28 mouse cellular contexts compared by ENCODE assay signal in genomic region chr5:33684932-33685331, GRCm38 (mm10). TPM values are rescaled to one million over a fixed set of nuclear protein-coding genes. Genes with fewer than 3 reads are reported as not detected.
DNase-seq lines count a peak whose midpoint lies in the region; ATAC-seq and TF ChIP-seq lines count a peak whose summit lies in the region.
"Had no signal": no experiment of that assay in that cellular context is flagged by ENCODE, and none has a peak within 500 bp of the region (broad histone marks: within the 10 kb centered on the region; RNA-seq: fewer than 3 reads in every experiment).

No protein-coding gene starts in this region.

- H3K36me3 ChIP-seq in forebrain, embryonic 10.5 days (replicated peaks), result no peaks in the 10 kb centered on the region
- H3K36me3 ChIP-seq in forebrain, postnatal 0 days (ENCODE audit: insufficient read depth), result no peaks in the 10 kb centered on the region
- H3K36me3 ChIP-seq in midbrain, embryonic 13.5 days, result no peaks in the 10 kb centered on the region
- H3K36me3 ChIP-seq in midbrain, postnatal 0 days (ENCODE audit: insufficient read depth, low read length), result no peaks in the 10 kb centered on the region
- H3K36me3 ChIP-seq in embryonic facial prominence, embryonic 15.5 days, result no peaks in the 10 kb centered on the region
- H3K36me3 ChIP-seq: embryonic facial prominence, embryonic 12.5 days; forebrain, embryonic 12.5 days; forebrain, embryonic 15.5 days; G1E; heart, embryonic 10.5 days; heart, embryonic 13.5 days; hindbrain, embryonic 13.5 days had no signal

- no peak overlapping the region for H3K4me3 ChIP-seq in forebrain, embryonic 10.5 days
- H3K4me3 ChIP-seq in forebrain, postnatal 0 days (ENCODE audit: low read depth, low read length), result no peak overlapping the region
- H3K4me3 ChIP-seq in midbrain, embryonic 13.5 days (replicated peaks), result no peak overlapping the region
- no peak overlapping the region for H3K4me3 ChIP-seq in midbrain, postnatal 0 days (ENCODE audit: low read depth, low read length)
- no peak overlapping the region for H3K4me3 ChIP-seq in embryonic facial prominence, embryonic 15.5 days (replicated peaks)
- H3K4me3 ChIP-seq: embryonic facial prominence, embryonic 12.5 days; forebrain, embryonic 12.5 days; forebrain, embryonic 15.5 days; heart, adult 2 months; heart, embryonic 10.5 days; heart, embryonic 13.5 days; hindbrain, embryonic 13.5 days had no signal

- no peaks in the 10 kb centered on the region for H3K9me3 ChIP-seq in forebrain, embryonic 10.5 days
- no peaks in the 10 kb centered on the region for H3K9me3 ChIP-seq in forebrain, postnatal 0 days (ENCODE audit: low read length)
- no peaks in the 10 kb centered on the region for H3K9me3 ChIP-seq in midbrain, embryonic 13.5 days
- no peaks in the 10 kb centered on the region for H3K9me3 ChIP-seq in midbrain, postnatal 0 days (ENCODE audit: low read length)
- no peaks in the 10 kb centered on the region for H3K9me3 ChIP-seq in embryonic facial prominence, embryonic 15.5 days (replicated peaks)
- H3K9me3 ChIP-seq: embryonic facial prominence, embryonic 12.5 days; forebrain, embryonic 12.5 days; forebrain, embryonic 15.5 days; G1E; heart, embryonic 10.5 days; heart, embryonic 13.5 days; hindbrain, embryonic 13.5 days had no signal

- peaks cover 43% of the 10 kb centered on the region for H3K4me1 ChIP-seq in forebrain, embryonic 10.5 days
- H3K4me1 ChIP-seq in forebrain, postnatal 0 days (ENCODE audit: insufficient read depth), result peaks cover 8% of the 10 kb centered on the region
- peaks cover 27% of the 10 kb centered on the region for H3K4me1 ChIP-seq in midbrain, embryonic 13.5 days (replicated peaks)
- H3K4me1 ChIP-seq in midbrain, postnatal 0 days (ENCODE audit: insufficient read depth, low read length), result no peaks in the 10 kb centered on the region; the same call in 1 of the 2 replicates
- H3K4me1 ChIP-seq in embryonic facial prominence, embryonic 15.5 days, result peaks cover 37% of the 10 kb centered on the region

- ATAC-seq in forebrain, postnatal 0 days, result no peak
- ATAC-seq in midbrain, embryonic 13.5 days, result no peak
- ATAC-seq in midbrain, postnatal 0 days (ENCODE audit: low FRiP score), result no peak
- ATAC-seq in embryonic facial prominence, embryonic 15.5 days (ENCODE audit: insufficient number of reproducible peaks, low FRiP score, low TSS enrichment, low read depth), result no peak
- ATAC-seq: forebrain, embryonic 15.5 days; hindbrain, postnatal 0 days; inflammation-experienced regulatory T-cells, adult 6 months; intestine, embryonic 16.5 days had no signal

- H3K9ac ChIP-seq in forebrain, postnatal 0 days, result no peak overlapping the region
- peak overlapping the region; percentile 14; the same call in 1 of the 2 replicates for H3K9ac ChIP-seq in midbrain, embryonic 13.5 days (replicated peaks)
- no peak overlapping the region for H3K9ac ChIP-seq in midbrain, postnatal 0 days (replicated peaks; ENCODE audit: low read length, poor library complexity, severe bottlenecking)
- H3K9ac ChIP-seq in embryonic facial prominence, embryonic 15.5 days, result no peak overlapping the region
- H3K9ac ChIP-seq: embryonic facial prominence, embryonic 12.5 days; forebrain, embryonic 12.5 days; forebrain, embryonic 15.5 days; heart, embryonic 13.5 days; hindbrain, embryonic 13.5 days had no signal

- H3K27ac ChIP-seq in forebrain, embryonic 10.5 days, result peak overlapping the region; percentile 9; the same call in 1 of the 2 replicates
- H3K27ac ChIP-seq in forebrain, postnatal 0 days (ENCODE audit: low read depth, low read length), result no peak overlapping the region
- no peak overlapping the region for H3K27ac ChIP-seq in midbrain, embryonic 13.5 days
- H3K27ac ChIP-seq in midbrain, postnatal 0 days (ENCODE audit: low read depth, low read length), result no peak overlapping the region
- peak overlapping the region; percentile 58; the same call in 1 of the 2 replicates for H3K27ac ChIP-seq in embryonic facial prominence, embryonic 15.5 days (replicated peaks)
- H3K27ac ChIP-seq: embryonic facial prominence, embryonic 12.5 days; forebrain, embryonic 12.5 days; forebrain, embryonic 15.5 days; heart, adult 2 months; heart, embryonic 10.5 days; heart, embryonic 13.5 days; hindbrain, embryonic 13.5 days had no signal

- WGBS in forebrain, embryonic 10.5 days, result 94% methylated on average over 4 of the region's 4 CpGs
- WGBS in forebrain, postnatal 0 days, result 71% methylated on average over 4 of the region's 4 CpGs
- 89% methylated on average over 4 of the region's 4 CpGs for whole genome bisulfite sequencing in midbrain, embryonic 13.5 days
- WGBS in midbrain, postnatal 0 days, result 90% methylated on average over 4 of the region's 4 CpGs
- 54% methylated on average over 4 of the region's 4 CpGs for WGBS in embryonic facial prominence, embryonic 15.5 days

- no peak for DNase-seq in forebrain, embryonic 10.5 days (ENCODE audit: extremely low spot score, low spot score)
- no peak for DNase-seq in forebrain, postnatal 0 days
- no peak for DNase-seq in midbrain, postnatal 0 days (ENCODE audit: low spot score)
- no peak for DNase-seq in kidney, adult 9 months
- DNase-seq: adrenal gland, adult 8-10 months; adrenal gland, postnatal 25 days; B cell, adult 2 months; cerebellum, adult 18-20 months; cerebellum, adult 9-10 months; cerebellum, postnatal 14 days; gastrocnemius, postnatal 10 days; gastrocnemius, postnatal 36 days; heart, adult 2 months; heart, postnatal 14 days; kidney, adult 18-20 months had no signal

- H3K4me2 ChIP-seq in forebrain, postnatal 0 days (ENCODE audit: low read depth), result no peak overlapping the region
- H3K4me2 ChIP-seq in midbrain, embryonic 13.5 days (replicated peaks), result no peak overlapping the region
- no peak overlapping the region for H3K4me2 ChIP-seq in midbrain, postnatal 0 days (ENCODE audit: low read depth, low read length, poor library complexity, severe bottlenecking)
- H3K4me2 ChIP-seq in embryonic facial prominence, embryonic 15.5 days (replicated peaks), result no peak overlapping the region
- H3K4me2 ChIP-seq: embryonic facial prominence, embryonic 12.5 days; forebrain, embryonic 12.5 days; forebrain, embryonic 15.5 days; heart, embryonic 13.5 days; hindbrain, embryonic 13.5 days had no signal

- TF ChIP-seq CTCF in forebrain, postnatal 0 days (IDR thresholded peaks at IDR 0.05; ENCODE audit: low read depth), result no peak
- no peak for TF ChIP-seq CTCF in midbrain, postnatal 0 days (IDR thresholded peaks at IDR 0.05)

- peaks cover 64% of the 10 kb centered on the region for H3K27me3 ChIP-seq in forebrain, embryonic 10.5 days (ENCODE audit: poor library complexity, severe bottlenecking)
- no peaks in the 10 kb centered on the region for H3K27me3 ChIP-seq in forebrain, postnatal 0 days (ENCODE audit: insufficient read depth, low read length)
- peaks cover 49% of the 10 kb centered on the region for H3K27me3 ChIP-seq in midbrain, embryonic 13.5 days
- peaks cover 3% of the 10 kb centered on the region for H3K27me3 ChIP-seq in midbrain, postnatal 0 days (ENCODE audit: insufficient read depth, low read length)
- H3K27me3 ChIP-seq in embryonic facial prominence, embryonic 15.5 days, result no peaks in the 10 kb centered on the region
- H3K27me3 ChIP-seq: forebrain, embryonic 15.5 days; heart, embryonic 13.5 days had no signal

RNA-seq across cellular contexts. Expression of gene Tmem129, which starts 26.7 kb away (rescaled TPM):
- 38.0 and 39.5 TPM in 2 replicates for polyA plus RNA-seq in forebrain, embryonic 10.5 days (2016; fragmentation: Nextera tagmentation; extraction: Ambion mirVana)
- 20.6 and 23.9 TPM in 2 replicates for total RNA-seq in forebrain, postnatal 0 days (2014; rRNA removed)
- polyA plus RNA-seq in forebrain, postnatal 0 days (2015; fragmentation: Nextera tagmentation; extraction: Ambion mirVana), result 15.5 and 20.9 TPM in 2 replicates
- 31.8 and 33.2 TPM in 2 replicates for polyA plus RNA-seq in midbrain, embryonic 13.5 days (2015; fragmentation: Nextera tagmentation; extraction: Ambion mirVana)
- 26.0 and 29.5 TPM in 2 replicates for total RNA-seq in midbrain, postnatal 0 days (2014; rRNA removed)
- polyA plus RNA-seq in midbrain, postnatal 0 days (2015; fragmentation: Nextera tagmentation; extraction: Ambion mirVana), result 17.3 and 21.4 TPM in 2 replicates
- polyA plus RNA-seq in embryonic facial prominence, embryonic 15.5 days (2015; fragmentation: Nextera tagmentation; extraction: Ambion mirVana), result 44.2 and 45.1 TPM in 2 replicates

RNA-seq across cellular contexts. Expression of gene Tacc3, which starts 27.0 kb away (rescaled TPM):
- polyA plus RNA-seq in forebrain, embryonic 10.5 days (2016; fragmentation: Nextera tagmentation; extraction: Ambion mirVana), result 349 TPM in 2 replicates
- 12.0 and 20.1 TPM in 2 replicates for total RNA-seq in forebrain, postnatal 0 days (2014; rRNA removed)
- polyA plus RNA-seq in forebrain, postnatal 0 days (2015; fragmentation: Nextera tagmentation; extraction: Ambion mirVana), result 24.9 and 25.5 TPM in 2 replicates
- polyA plus RNA-seq in midbrain, embryonic 13.5 days (2015; fragmentation: Nextera tagmentation; extraction: Ambion mirVana), result 84.6 and 88.0 TPM in 2 replicates
- total RNA-seq in midbrain, postnatal 0 days (2014; rRNA removed), result 9.9 and 17.4 TPM in 2 replicates
- polyA plus RNA-seq in midbrain, postnatal 0 days (2015; fragmentation: Nextera tagmentation; extraction: Ambion mirVana), result 18.7 and 21.3 TPM in 2 replicates
- 141 and 146 TPM in 2 replicates for polyA plus RNA-seq in embryonic facial prominence, embryonic 15.5 days (2015; fragmentation: Nextera tagmentation; extraction: Ambion mirVana)

RNA-seq across cellular contexts. Expression of gene Slbp, which starts 32.6 kb away (rescaled TPM):
- polyA plus RNA-seq in forebrain, embryonic 10.5 days (2016; fragmentation: Nextera tagmentation; extraction: Ambion mirVana), result 335 and 357 TPM in 2 replicates
- 88.7 and 89.8 TPM in 2 replicates for total RNA-seq in forebrain, postnatal 0 days (2014; rRNA removed)
- polyA plus RNA-seq in forebrain, postnatal 0 days (2015; fragmentation: Nextera tagmentation; extraction: Ambion mirVana), result 86.4 and 94.4 TPM in 2 replicates
- 143 and 151 TPM in 2 replicates for polyA plus RNA-seq in midbrain, embryonic 13.5 days (2015; fragmentation: Nextera tagmentation; extraction: Ambion mirVana)
- 91.2 and 99.5 TPM in 2 replicates for total RNA-seq in midbrain, postnatal 0 days (2014; rRNA removed)
- polyA plus RNA-seq in midbrain, postnatal 0 days (2015; fragmentation: Nextera tagmentation; extraction: Ambion mirVana), result 119 and 126 TPM in 2 replicates
- 191 and 202 TPM in 2 replicates for polyA plus RNA-seq in embryonic facial prominence, embryonic 15.5 days (2015; fragmentation: Nextera tagmentation; extraction: Ambion mirVana)

RNA-seq across cellular contexts. Expression of gene Fgfr3, which starts 36.5 kb away (rescaled TPM):
- 33.4 and 39.1 TPM in 2 replicates for polyA plus RNA-seq in forebrain, embryonic 10.5 days (2016; fragmentation: Nextera tagmentation; extraction: Ambion mirVana)
- total RNA-seq in forebrain, postnatal 0 days (2014; rRNA removed), result 52.2 and 56.6 TPM in 2 replicates
- 11.7 and 22.2 TPM in 2 replicates for polyA plus RNA-seq in forebrain, postnatal 0 days (2015; fragmentation: Nextera tagmentation; extraction: Ambion mirVana)
- 38.3 and 45.9 TPM in 2 replicates for polyA plus RNA-seq in midbrain, embryonic 13.5 days (2015; fragmentation: Nextera tagmentation; extraction: Ambion mirVana)
- total RNA-seq in midbrain, postnatal 0 days (2014; rRNA removed), result 71.3 and 81.6 TPM in 2 replicates
- polyA plus RNA-seq in midbrain, postnatal 0 days (2015; fragmentation: Nextera tagmentation; extraction: Ambion mirVana), result 24.5 and 28.1 TPM in 2 replicates
- polyA plus RNA-seq in embryonic facial prominence, embryonic 15.5 days (2015; fragmentation: Nextera tagmentation; extraction: Ambion mirVana), result 32.0 and 34.6 TPM in 2 replicates
- total RNA-seq: granulocyte monocyte progenitor cell, adult 5-6 weeks had no signal
- polyA plus RNA-seq: inflammation-experienced regulatory T-cells, adult 6 months had no signal

RNA-seq across cellular contexts. Expression of gene Gm9903, which starts 55.2 kb away (rescaled TPM):
- 0.41 and 0.52 TPM in 2 replicates for polyA plus RNA-seq in forebrain, embryonic 10.5 days (2016; fragmentation: Nextera tagmentation; extraction: Ambion mirVana)
- 1.00 TPM in 1 of 2 replicates, not detected in the other for total RNA-seq in forebrain, postnatal 0 days (2014; rRNA removed)
- polyA plus RNA-seq in forebrain, postnatal 0 days (2015; fragmentation: Nextera tagmentation; extraction: Ambion mirVana), result 0.39 and 0.59 TPM in 2 replicates
- 0.85 TPM in 2 replicates for polyA plus RNA-seq in midbrain, embryonic 13.5 days (2015; fragmentation: Nextera tagmentation; extraction: Ambion mirVana)
- 1.2 TPM in 1 of 2 replicates, not detected in the other for total RNA-seq in midbrain, postnatal 0 days (2014; rRNA removed)
- polyA plus RNA-seq in midbrain, postnatal 0 days (2015; fragmentation: Nextera tagmentation; extraction: Ambion mirVana), result 0.31 and 0.53 TPM in 2 replicates
- 0.36 and 0.43 TPM in 2 replicates for polyA plus RNA-seq in embryonic facial prominence, embryonic 15.5 days (2015; fragmentation: Nextera tagmentation; extraction: Ambion mirVana)
- polyA plus RNA-seq: G1E had no signal

Comparison
In these comparisons a context has a peak if more than half of its experiments do, and no peak if none do; other contexts are left out.
1. H3K27ac ChIP-seq: peak in forebrain, embryonic 10.5 days (single experiment) and embryonic facial prominence, embryonic 15.5 days (single experiment); none in forebrain, postnatal 0 days (single experiment), midbrain, embryonic 13.5 days (single experiment) and midbrain, postnatal 0 days (single experiment).